Mouse (Mus musculus): ENCODE data around the gene Htra2. TPM values are rescaled to one million over a fixed set of nuclear protein-coding genes. Genes with fewer than 3 reads are reported as not detected.
A peak's percentile ranks its signal among the peaks of the same experiment; 100 is the strongest.

Gene Htra2
- polyA plus RNA-seq, 1 experiment from 2014 or later, result 32.9 TPM

GRCm38 (mm10) chr6:83065995-83066394, 10.9 kb upstream of the Htra2 start:
- H3K9me3 ChIP-seq (replicated peaks; ENCODE audit: control insufficient read depth, low read length), result no peaks in the 10 kb centered on the region
- H3K27ac ChIP-seq (ENCODE audit: low read depth, low read length), result no peak overlapping the region
- H3K36me3 ChIP-seq (ENCODE audit: control insufficient read depth, insufficient read depth, low read length), result no peaks in the 10 kb centered on the region
- no peak overlapping the region for H3K4me2 ChIP-seq (ENCODE audit: low read length)
- WGBS, result 33% methylated on average over 8 of the region's 8 CpGs
- no peak overlapping the region for H3K4me3 ChIP-seq (ENCODE audit: low read depth, low read length)
- H3K27me3 ChIP-seq (replicated peaks; ENCODE audit: control insufficient read depth, insufficient read depth, low read length), result peaks cover 80% of the 10 kb centered on the region
- DNase-seq (ENCODE audit: low spot score) (no peak), ATAC-seq (no peak)
- H3K9ac ChIP-seq (ENCODE audit: low read length), result no peak overlapping the region
- no peaks in the 10 kb centered on the region; the same call in 1 of the 2 replicates for H3K4me1 ChIP-seq (ENCODE audit: control insufficient read depth, insufficient read depth, low read length)

GRCm38 (mm10) chr6:83058725-83059124, 3.7 kb upstream of the Htra2 start:
- Histone ChIP-seq H3K9ac (ENCODE audit: low read length) (no peak overlapping the region), H3K36me3 (ENCODE audit: control insufficient read depth, insufficient read depth, low read length) (peaks cover 15% of the 10 kb centered on the region), H3K9me3 (replicated peaks; ENCODE audit: control insufficient read depth, low read length) (no peaks in the 10 kb centered on the region), H3K27me3 (replicated peaks; ENCODE audit: control insufficient read depth, insufficient read depth, low read length) (peaks cover 16% of the 10 kb centered on the region), H3K27ac (ENCODE audit: low read depth, low read length) (no peak overlapping the region), H3K4me1 (ENCODE audit: control insufficient read depth, insufficient read depth, low read length) (peaks cover 8% of the 10 kb centered on the region), H3K4me3 (ENCODE audit: low read depth, low read length) (no peak overlapping the region), H3K4me2 (ENCODE audit: low read length) (no peak overlapping the region)
- no peak for ATAC-seq
- 63% methylated on average over 2 of the region's 2 CpGs for WGBS
- no peak for DNase-seq (ENCODE audit: low spot score)

GRCm38 (mm10) chr6:83057790-83058189, 2.7 kb upstream of the Htra2 start, which contains the start of gene Dqx1:
TSS of gene Dqx1 (plus strand) at chr6:83057844.
- 45% methylated on average over 3 of the region's 3 CpGs for WGBS
- H3K4me3 ChIP-seq (ENCODE audit: low read depth, low read length), result no peak within 1 kb of the TSS
- peaks cover 15% of the 10 kb centered on the region for H3K4me1 ChIP-seq (ENCODE audit: control insufficient read depth, insufficient read depth, low read length)
- peak; percentile 42 for DNase-seq (ENCODE audit: low spot score)
- no peaks in the 10 kb centered on the region for H3K9me3 ChIP-seq (replicated peaks; ENCODE audit: control insufficient read depth, low read length)
- no peak within 1 kb of the TSS for H3K9ac ChIP-seq (ENCODE audit: low read length)
- H3K27ac ChIP-seq (ENCODE audit: low read depth, low read length), result no peak within 1 kb of the TSS
- H3K4me2 ChIP-seq (ENCODE audit: low read length), result no peak within 1 kb of the TSS
- no peak for ATAC-seq
- peaks cover 9% of the 10 kb centered on the region for H3K27me3 ChIP-seq (replicated peaks; ENCODE audit: control insufficient read depth, insufficient read depth, low read length)
- H3K36me3 ChIP-seq (ENCODE audit: control insufficient read depth, insufficient read depth, low read length), result peaks cover 15% of the 10 kb centered on the region

GRCm38 (mm10) chr6:83054074-83054851, 810 bp downstream of the Htra2 start, which contains the start of gene Aup1:
TSS of gene Aup1 (plus strand) at chr6:83054521.
- Histone ChIP-seq H3K4me3 (ENCODE audit: low read depth, low read length) (peak within 1 kb of the TSS; percentile 96), H3K4me1 (ENCODE audit: control insufficient read depth, insufficient read depth, low read length) (peaks cover 18% of the 10 kb centered on the region), H3K9ac (ENCODE audit: low read length) (peak within 1 kb of the TSS; percentile 90), H3K9me3 (replicated peaks; ENCODE audit: control insufficient read depth, low read length) (no peaks in the 10 kb centered on the region), H3K4me2 (ENCODE audit: low read length) (peak within 1 kb of the TSS; percentile 87), H3K36me3 (ENCODE audit: control insufficient read depth, insufficient read depth, low read length) (peaks cover 28% of the 10 kb centered on the region), H3K27me3 (replicated peaks; ENCODE audit: control insufficient read depth, insufficient read depth, low read length) (no peaks in the 10 kb centered on the region), H3K27ac (ENCODE audit: low read depth, low read length) (peak within 1 kb of the TSS; percentile 82)
- ATAC-seq (peak; percentile 98), DNase-seq (ENCODE audit: low spot score) (peak; percentile 99)
- under 1% methylated on average over 59 of the region's 64 CpGs for WGBS

GRCm38 (mm10) chr6:83053136-83053960, 1.7 kb downstream of the Htra2 start:
- peak; percentile 37 for DNase-seq (ENCODE audit: low spot score)
- Histone ChIP-seq H3K36me3 (ENCODE audit: control insufficient read depth, insufficient read depth, low read length) (peaks cover 28% of the 10 kb centered on the region), H3K4me2 (ENCODE audit: low read length) (peak overlapping the region; percentile 87), H3K4me1 (ENCODE audit: control insufficient read depth, insufficient read depth, low read length) (peaks cover 18% of the 10 kb centered on the region), H3K27ac (ENCODE audit: low read depth, low read length) (peak overlapping the region; percentile 62; the same call in 1 of the 2 replicates), H3K9ac (ENCODE audit: low read length) (peak overlapping the region; percentile 90), H3K4me3 (ENCODE audit: low read depth, low read length) (peak overlapping the region; percentile 96), H3K27me3 (replicated peaks; ENCODE audit: control insufficient read depth, insufficient read depth, low read length) (no peaks in the 10 kb centered on the region), H3K9me3 (replicated peaks; ENCODE audit: control insufficient read depth, low read length) (no peaks in the 10 kb centered on the region)
- ATAC-seq, result peak; percentile 4; the same call in 1 of the 2 replicates
- 4% methylated on average over 26 of the region's 26 CpGs for WGBS

GRCm38 (mm10) chr6:83049367-83049766, 5.7 kb downstream of the Htra2 start:
- ATAC-seq (no peak), DNase-seq (ENCODE audit: low spot score) (no peak)
- Histone ChIP-seq H3K36me3 (ENCODE audit: control insufficient read depth, insufficient read depth, low read length) (peaks cover 14% of the 10 kb centered on the region; the same call in 1 of the 2 replicates), H3K4me2 (ENCODE audit: low read length) (no peak overlapping the region), H3K9ac (ENCODE audit: low read length) (no peak overlapping the region), H3K4me3 (ENCODE audit: low read depth, low read length) (no peak overlapping the region), H3K27ac (ENCODE audit: low read depth, low read length) (no peak overlapping the region), H3K4me1 (ENCODE audit: control insufficient read depth, insufficient read depth, low read length) (peaks cover 10% of the 10 kb centered on the region), H3K27me3 (replicated peaks; ENCODE audit: control insufficient read depth, insufficient read depth, low read length) (no peaks in the 10 kb centered on the region), H3K9me3 (replicated peaks; ENCODE audit: control insufficient read depth, low read length) (no peaks in the 10 kb centered on the region)
- WGBS, result 66% methylated on average over 10 of the region's 10 CpGs

- no peak for DNase-seq (ENCODE audit: low spot score)
- ATAC-seq, result no peak
- H3K4me3 ChIP-seq (ENCODE audit: low read depth, low read length), result no peak overlapping the region
- H3K4me1 ChIP-seq (ENCODE audit: control insufficient read depth, insufficient read depth, low read length), result no peaks in the 10 kb centered on the region
- no peak overlapping the region for H3K4me2 ChIP-seq (ENCODE audit: low read length)
- no peaks in the 10 kb centered on the region for H3K36me3 ChIP-seq (ENCODE audit: control insufficient read depth, insufficient read depth, low read length)
- no peak overlapping the region for H3K9ac ChIP-seq (ENCODE audit: low read length)
- no peaks in the 10 kb centered on the region for H3K27me3 ChIP-seq (replicated peaks; ENCODE audit: control insufficient read depth, insufficient read depth, low read length)
- H3K9me3 ChIP-seq (replicated peaks; ENCODE audit: control insufficient read depth, low read length), result no peaks in the 10 kb centered on the region
- H3K27ac ChIP-seq (ENCODE audit: low read depth, low read length), result no peak overlapping the region
- WGBS, result 82% methylated on average over 9 of the region's 9 CpGs
Measured at GRCm38 (mm10) chr6:83044742-83045141, 10.3 kb downstream of the Htra2 start.

- H3K9me3 ChIP-seq (replicated peaks; ENCODE audit: control insufficient read depth, low read length), result no peaks in the 10 kb centered on the region
- no peak overlapping the region for H3K4me3 ChIP-seq (ENCODE audit: low read depth, low read length)
- H3K9ac ChIP-seq (ENCODE audit: low read length), result no peak overlapping the region
- no peak overlapping the region for H3K4me2 ChIP-seq (ENCODE audit: low read length)
- no peak for DNase-seq (ENCODE audit: low spot score)
- ATAC-seq, result no peak
- H3K4me1 ChIP-seq (ENCODE audit: control insufficient read depth, insufficient read depth, low read length), result no peaks in the 10 kb centered on the region
- no peaks in the 10 kb centered on the region for H3K36me3 ChIP-seq (ENCODE audit: control insufficient read depth, insufficient read depth, low read length)
- 84% methylated on average over 5 of the region's 5 CpGs for WGBS
- H3K27ac ChIP-seq (ENCODE audit: low read depth, low read length), result no peak overlapping the region
- no peaks in the 10 kb centered on the region for H3K27me3 ChIP-seq (replicated peaks; ENCODE audit: control insufficient read depth, insufficient read depth, low read length)
Measured at GRCm38 (mm10) chr6:83043993-83044392, 11.1 kb downstream of the Htra2 start.

Measured in forebrain, embryonic 14.5 days (tissue).